Mouse (Mus musculus) forebrain, embryonic 11.5 days (tissue): Measurements from ENCODE around the gene H60b. TPM values are rescaled to one million over a fixed set of nuclear protein-coding genes. Genes with fewer than 3 reads are reported as not detected.

Experiments used
- ATAC-seq: fragments of 200-750 bp; cut with Nextera tagmentation; replicated peaks from 2 replicates; pipeline ENCODE4 v1.8.0; 2017; ENCODE audit warnings: moderate TSS enrichment; ENCODE audit not compliant: low FRiP score
- DNase-seq: peaks from one replicate; pipeline ENCODE4 v3.0.0-alpha.2; 2017; ENCODE audit warnings: low spot score
- H3K27ac ChIP-seq: fragments of 300-500 bp; sonication (generic); 2 replicates; pipeline ENCODE4 v1.5.1; 2014; ENCODE audit warnings: low read depth, low read length
- H3K27me3 ChIP-seq: fragments of 300-500 bp; sonication (generic); 2 replicates; pipeline ENCODE4 v1.6.1; 2014; ENCODE audit warnings: mild to moderate bottlenecking, low read length, mixed read lengths; ENCODE audit not compliant: control insufficient read depth, insufficient read depth
- H3K36me3 ChIP-seq: fragments of 300-500 bp; sonication (generic); 2 replicates; pipeline ENCODE4 v1.6.1; 2014; ENCODE audit warnings: mild to moderate bottlenecking, low read length, moderate library complexity, mixed read lengths; ENCODE audit not compliant: control insufficient read depth, insufficient read depth
- H3K4me1 ChIP-seq: fragments of 300-500 bp; sonication (generic); replicated peaks from 2 replicates; pipeline ENCODE4 v1.6.1; 2014; ENCODE audit warnings: low read length, mixed read lengths; ENCODE audit not compliant: control insufficient read depth, insufficient read depth
- H3K4me2 ChIP-seq: fragments of 300-500 bp; sonication (generic); 2 replicates; pipeline ENCODE4 v1.6.1; 2014; ENCODE audit warnings: low read depth, mild to moderate bottlenecking, low read length, moderate library complexity, mixed read lengths; ENCODE audit not compliant: severe bottlenecking
- H3K4me3 ChIP-seq: fragments of 300-500 bp; sonication (generic); 2 replicates; pipeline ENCODE4 v1.5.1; 2014; ENCODE audit warnings: low read depth, low read length
- H3K9ac ChIP-seq: fragments of 300-500 bp; sonication (generic); 2 replicates; pipeline ENCODE4 v1.6.1; 2014; ENCODE audit warnings: low read length
- H3K9me3 ChIP-seq: fragments of 300-500 bp; sonication (generic); 2 replicates; pipeline ENCODE4 v1.6.1; 2016; ENCODE audit warnings: low read length, mixed read lengths; ENCODE audit not compliant: control insufficient read depth
- WGBS: fragments of 180-500 bp; shearing (Covaris S2); extraction: QIAGEN DNeasy Blood & Tissue Kit; methylation state at CpG from one replicate; pipeline ENCODE4 v1.1.7; 2014; 5-methylcytosine and 5-hydroxymethylcytosine counted together
- polyA plus RNA-seq: library from polyadenylated mRNA; unstranded; fragments of >200 nt; fragmentation: Nextera tagmentation; extraction: Ambion mirVana; gene quantifications from 2 replicates; pipeline ENCODE4 v1.2.1, GENCODE M21; 2014

Gene H60b
- polyA plus RNA-seq, 1 experiment from 2014 or later, result 0.17 TPM

DNA sequence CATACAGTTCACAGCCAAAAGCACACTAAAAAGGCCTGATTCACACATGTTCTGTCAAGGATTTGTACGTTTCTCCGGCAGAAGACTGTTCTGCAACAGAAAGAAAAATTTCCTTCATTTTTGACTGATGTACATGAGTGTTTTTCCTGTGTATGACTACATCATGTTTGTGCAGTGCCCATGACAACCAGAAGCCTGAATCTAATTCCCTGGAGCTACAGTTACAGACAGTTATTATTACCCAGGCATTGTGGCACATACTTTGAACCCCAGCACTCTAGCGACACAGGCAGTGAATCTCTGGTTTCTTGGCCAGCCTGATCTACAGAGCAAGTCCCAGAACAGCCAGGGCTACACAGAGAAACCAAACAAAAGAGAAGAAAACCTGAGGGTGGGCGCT is 147.4 kb downstream of the H60b start:
- Histone ChIP-seq H3K36me3 (no peaks in the 10 kb centered on the region), H3K27me3 (no peaks in the 10 kb centered on the region), H3K4me1 (no peaks in the 10 kb centered on the region), H3K9me3 (no peaks in the 10 kb centered on the region), H3K4me3 (no peak overlapping the region), H3K9ac (no peak overlapping the region), H3K4me2 (no peak overlapping the region), H3K27ac (no peak overlapping the region)
- DNase-seq, result no peak
- no peak for ATAC-seq
- 84% methylated on average over 4 of the region's 4 CpGs for WGBS

GRCm38 (mm10) chr10:22306452-22306851 is 148.1 kb downstream of the H60b start:
- no peak overlapping the region for H3K9ac ChIP-seq
- WGBS, result 75% methylated on average over 4 of the region's 4 CpGs
- DNase-seq, result no peak

DNA sequence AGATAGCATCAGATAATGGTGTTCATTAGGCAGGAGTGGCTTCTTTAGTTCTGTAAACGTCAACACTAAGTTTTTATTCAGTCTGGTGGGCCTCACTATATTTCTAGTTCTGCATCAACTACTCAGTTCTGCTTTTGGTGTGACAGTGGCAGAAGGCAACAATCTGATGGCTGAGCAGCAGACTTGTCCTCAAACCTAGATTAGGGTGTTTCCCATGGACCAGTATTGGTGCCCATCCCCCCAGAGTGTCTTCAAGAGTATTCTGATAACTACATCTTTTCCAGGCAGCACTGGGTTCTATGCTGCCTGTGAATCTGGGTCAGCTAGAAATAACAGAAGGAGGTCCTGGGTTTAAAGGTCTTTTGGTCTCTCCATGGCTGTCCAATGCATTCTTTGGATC is 149.8 kb downstream of the H60b start:
- Histone ChIP-seq H3K4me3 (no peak overlapping the region), H3K4me1 (no peaks in the 10 kb centered on the region), H3K27ac (no peak overlapping the region), H3K9ac (no peak overlapping the region), H3K4me2 (no peak overlapping the region), H3K9me3 (no peaks in the 10 kb centered on the region), H3K36me3 (no peaks in the 10 kb centered on the region), H3K27me3 (no peaks in the 10 kb centered on the region)
- DNase-seq (no peak), ATAC-seq (no peak)
- WGBS, result 83% methylated on average over 1 of the region's 1 CpGs

More at GRCm38 (mm10) chr10:22306452-22306851, 148.1 kb downstream of the H60b start:
- H3K36me3 ChIP-seq, result no peaks in the 10 kb centered on the region
- ATAC-seq, result no peak
- H3K9me3 ChIP-seq, result no peaks in the 10 kb centered on the region
- H3K4me1 ChIP-seq, result no peaks in the 10 kb centered on the region
- H3K4me2 ChIP-seq, result no peak overlapping the region
- H3K27me3 ChIP-seq, result no peaks in the 10 kb centered on the region
- no peak overlapping the region for H3K27ac ChIP-seq
- H3K4me3 ChIP-seq, result no peak overlapping the region

GRCm38 (mm10) chr10:22322858-22323257 is 164.5 kb downstream of the H60b start:
- Histone ChIP-seq H3K4me3 (no peak overlapping the region), H3K27ac (no peak overlapping the region), H3K9me3 (no peaks in the 10 kb centered on the region), H3K36me3 (no peaks in the 10 kb centered on the region), H3K4me2 (no peak overlapping the region), H3K4me1 (no peaks in the 10 kb centered on the region), H3K27me3 (no peaks in the 10 kb centered on the region), H3K9ac (no peak overlapping the region)
- DNase-seq (no peak), ATAC-seq (no peak)
- WGBS, result 93% methylated on average over 2 of the region's 2 CpGs

Other genes with a start within 250 kb of the H60b start
- not detected in 2 replicates for gene 4930444G20Rik, start 90.5 kb upstream of the H60b start, polyA plus RNA-seq
- gene E030030I06Rik, start 9.3 kb upstream of the H60b start, polyA plus RNA-seq, result 18.8 and 22.3 TPM in 2 replicates
- 9.0 and 9.1 TPM in 2 replicates for gene Raet1e, start within 50 bp of the H60b start, polyA plus RNA-seq
- 16.5 and 17.8 TPM in 2 replicates for gene Raet1d, start 202.0 kb downstream of the H60b start, polyA plus RNA-seq